Mouse (Mus musculus): Measurements from ENCODE around the gene Fkbp2. TPM values are rescaled to one million over a fixed set of nuclear protein-coding genes. Genes with fewer than 3 reads are reported as not detected.
A peak's percentile ranks its signal among the peaks of the same experiment; 100 is the strongest.
"Not testable (repeated sequence)": the region's sequence is repeated elsewhere in the genome, so short reads cannot be mapped to it uniquely, and the experiment has no call there.

The Fkbp2 gene
- polyA plus RNA-seq, 1 experiment from 2014 or later: 88.3 TPM

- Histone ChIP-seq H3K9ac (no peak overlapping the region), H3K27ac (replicated peaks) (no peak overlapping the region), H3K4me1 (replicated peaks) (peaks cover 27% of the 10 kb centered on the region), H3K9me3 (replicated peaks) (no peaks in the 10 kb centered on the region), H3K4me3 (replicated peaks) (no peak overlapping the region), H3K36me3 (replicated peaks) (peaks cover 68% of the 10 kb centered on the region), H3K27me3 (no peaks in the 10 kb centered on the region), H3K4me2 (no peak overlapping the region)
- ATAC-seq (ENCODE audit: insufficient read depth): no peak
- 89% methylated on average over 19 of the region's 19 CpGs for WGBS (ENCODE audit: insufficient replicate concordance)
Observed at GRCm38 (mm10) chr19:6999360-7000063, 19.2 kb upstream of the Fkbp2 start.

GRCm38 (mm10) chr19:6997721-6998290 lies 17.5 kb upstream of the Fkbp2 start:
- Histone ChIP-seq H3K4me1 (replicated peaks) (peaks cover 38% of the 10 kb centered on the region), H3K27ac (replicated peaks) (no peak overlapping the region), H3K36me3 (replicated peaks) (peaks cover 55% of the 10 kb centered on the region), H3K9ac (no peak overlapping the region), H3K4me3 (replicated peaks) (no peak overlapping the region), H3K27me3 (no peaks in the 10 kb centered on the region), H3K9me3 (replicated peaks) (no peaks in the 10 kb centered on the region), H3K4me2 (no peak overlapping the region)
- WGBS (ENCODE audit: insufficient replicate concordance): 76% methylated on average over 9 of the region's 9 CpGs
- no peak for ATAC-seq (ENCODE audit: insufficient read depth)

DNA sequence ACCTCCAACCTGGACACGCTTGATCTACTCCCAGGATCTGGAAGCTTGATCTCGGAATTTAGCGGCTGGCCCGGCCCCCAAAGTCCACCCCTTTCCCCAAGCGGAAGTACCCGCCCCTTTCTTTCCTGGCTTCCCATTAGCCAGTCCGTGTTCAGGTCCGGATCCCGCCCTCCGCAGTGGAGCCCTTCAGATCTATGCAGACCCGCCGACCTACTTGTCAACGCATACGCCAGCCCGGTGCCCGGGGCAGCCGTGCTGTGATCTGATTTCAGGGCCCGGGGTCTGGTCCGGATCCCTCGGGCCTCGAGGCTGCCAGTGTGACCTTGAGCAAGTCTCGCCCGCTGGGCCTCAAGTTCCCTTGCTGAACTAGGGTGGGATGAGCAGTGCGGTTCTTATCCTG lies 15.7 kb upstream of the Fkbp2 start, which contains the start of the genes Nudt22 and Trpt1:
Nudt22 (minus strand) TSS at position 112 of the 400 bp plus-strand sequence.
Trpt1 (plus strand) TSS at position 126 of the 400 bp plus-strand sequence.
- Histone ChIP-seq H3K27ac (replicated peaks) (peak within 1 kb of the TSS; percentile 67), H3K4me2 (peak within 1 kb of the TSS; percentile 92), H3K4me3 (replicated peaks) (peak within 1 kb of the TSS; percentile 67), H3K36me3 (replicated peaks) (peaks cover 37% of the 10 kb centered on the region), H3K9ac (peak within 1 kb of the TSS; percentile 67), H3K27me3 (no peaks in the 10 kb centered on the region), H3K4me1 (replicated peaks) (peaks cover 49% of the 10 kb centered on the region), H3K9me3 (replicated peaks) (no peaks in the 10 kb centered on the region)
- peak; percentile 63 for ATAC-seq (ENCODE audit: insufficient read depth)
- under 1% methylated on average over 24 of the region's 24 CpGs for WGBS (ENCODE audit: insufficient replicate concordance)

- Histone ChIP-seq H3K27ac (replicated peaks) (peak overlapping the region; percentile 67), H3K4me1 (replicated peaks) (peaks cover 49% of the 10 kb centered on the region), H3K27me3 (no peaks in the 10 kb centered on the region), H3K4me3 (replicated peaks) (peak overlapping the region; percentile 67), H3K9ac (peak overlapping the region; percentile 67), H3K9me3 (replicated peaks) (no peaks in the 10 kb centered on the region), H3K4me2 (peak overlapping the region; percentile 92), H3K36me3 (replicated peaks) (peaks cover 31% of the 10 kb centered on the region)
- ATAC-seq (ENCODE audit: insufficient read depth): no peak
- 46% methylated on average over 20 of the region's 21 CpGs for WGBS (ENCODE audit: insufficient replicate concordance)
Observed at GRCm38 (mm10) chr19:6995255-6995991, 15.1 kb upstream of the Fkbp2 start.

DNA sequence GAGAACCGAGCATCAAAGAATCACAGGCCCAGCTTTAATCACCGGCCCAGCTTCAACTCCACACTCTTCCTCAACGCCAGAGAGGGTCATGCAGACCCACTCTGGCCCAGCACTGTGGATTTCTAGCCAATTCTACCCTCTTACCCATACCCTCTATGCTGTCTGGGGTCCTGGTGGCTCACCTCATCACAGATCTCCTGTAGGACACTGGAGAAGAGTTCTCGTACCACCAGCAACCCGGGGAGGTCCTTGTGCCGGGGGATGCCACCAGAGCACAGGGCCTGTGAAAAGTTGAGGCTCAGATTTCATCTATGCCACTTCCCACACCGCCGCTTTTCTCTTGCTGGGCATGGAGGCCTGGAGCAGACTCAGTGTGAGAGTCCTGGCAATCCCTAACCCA lies 14.2 kb upstream of the Fkbp2 start:
- Histone ChIP-seq H3K27me3 (no peaks in the 10 kb centered on the region), H3K4me1 (replicated peaks) (peaks cover 54% of the 10 kb centered on the region), H3K4me3 (replicated peaks) (no peak overlapping the region), H3K9ac (0 out of 2 replicates have a peak overlapping the region, but pooled peaks have one; percentile 67), H3K4me2 (peak overlapping the region; percentile 92), H3K36me3 (replicated peaks) (peaks cover 22% of the 10 kb centered on the region), H3K27ac (replicated peaks) (no peak overlapping the region), H3K9me3 (replicated peaks) (no peaks in the 10 kb centered on the region)
- no peak for ATAC-seq (ENCODE audit: insufficient read depth)
- 82% methylated on average over 8 of the region's 8 CpGs for WGBS (ENCODE audit: insufficient replicate concordance)

- no peaks in the 10 kb centered on the region for H3K9me3 ChIP-seq (replicated peaks)
- no peaks in the 10 kb centered on the region for H3K27me3 ChIP-seq
- no peak for ATAC-seq (ENCODE audit: insufficient read depth)
- no peak overlapping the region for H3K4me3 ChIP-seq (replicated peaks)
- no peak overlapping the region for H3K4me2 ChIP-seq
- 79% methylated on average over 8 of the region's 8 CpGs for WGBS (ENCODE audit: insufficient replicate concordance)
- peaks cover 54% of the 10 kb centered on the region for H3K4me1 ChIP-seq (replicated peaks)
- H3K9ac ChIP-seq: no peak overlapping the region
- no peak overlapping the region for H3K27ac ChIP-seq (replicated peaks)
- peaks cover 17% of the 10 kb centered on the region for H3K36me3 ChIP-seq (replicated peaks)
Observed at GRCm38 (mm10) chr19:6994002-6994401, 13.7 kb upstream of the Fkbp2 start.

GRCm38 (mm10) chr19:6993011-6993770 lies 12.9 kb upstream of the Fkbp2 start:
- H3K4me1 ChIP-seq (replicated peaks): peaks cover 56% of the 10 kb centered on the region
- no peaks in the 10 kb centered on the region for H3K9me3 ChIP-seq (replicated peaks)
- H3K4me3 ChIP-seq (replicated peaks): peak overlapping the region; percentile 69
- H3K9ac ChIP-seq: peak overlapping the region; percentile 57
- H3K27ac ChIP-seq (replicated peaks): peak overlapping the region; percentile 64
- H3K27me3 ChIP-seq: no peaks in the 10 kb centered on the region
- peaks cover 9% of the 10 kb centered on the region for H3K36me3 ChIP-seq (replicated peaks)
- WGBS (ENCODE audit: insufficient replicate concordance): 64% methylated on average over 14 of the region's 14 CpGs
- peak overlapping the region; percentile 96 for H3K4me2 ChIP-seq
- ATAC-seq (ENCODE audit: insufficient read depth): 0 out of 2 replicates have a peak, but pooled peaks have one; percentile 1

DNA sequence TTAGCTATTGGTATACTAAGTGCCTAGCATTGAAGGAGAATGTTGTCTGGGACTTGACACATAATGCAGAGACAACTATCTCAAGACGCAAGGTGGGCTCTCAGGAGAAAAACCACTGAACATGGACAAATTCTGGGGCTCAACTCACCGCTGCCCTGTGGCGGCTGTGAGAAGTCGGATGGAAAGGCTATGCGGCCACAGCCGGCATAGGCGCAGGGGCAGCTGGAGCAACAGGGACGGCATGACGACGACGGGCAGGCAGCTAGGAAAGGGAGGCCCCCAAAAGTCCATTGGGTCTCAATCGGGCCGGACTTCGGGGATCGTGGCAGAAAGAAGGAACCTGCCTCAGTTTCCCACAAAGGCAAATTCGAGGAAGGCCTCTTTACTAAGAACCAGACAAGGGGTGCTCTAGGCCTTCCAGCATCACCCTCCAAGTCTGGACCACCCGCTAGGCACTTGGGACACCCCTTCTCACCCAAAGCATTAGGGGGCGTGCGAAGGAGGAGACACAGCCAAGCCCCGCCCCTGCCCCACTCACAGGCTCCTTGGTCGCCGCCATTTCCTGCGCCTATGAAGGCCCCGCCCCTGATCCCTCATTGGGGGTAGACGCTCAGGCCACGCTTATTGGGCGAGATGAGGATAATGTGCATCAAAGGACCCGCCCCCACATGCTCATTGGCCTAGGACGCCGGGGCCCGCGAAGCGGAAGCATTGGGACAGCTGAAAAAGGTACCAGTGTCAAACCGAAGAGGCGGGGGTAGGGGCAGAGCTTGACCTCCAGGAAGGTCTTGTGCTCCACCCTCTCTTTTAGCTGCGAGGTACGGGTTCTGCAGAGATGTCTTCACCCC lies 11.9 kb upstream of the Fkbp2 start, which contains the start of gene Dnajc4:
Dnajc4 (minus strand) TSS at position 562 of the 848 bp plus-strand sequence.
- Histone ChIP-seq H3K27ac (replicated peaks) (peak within 1 kb of the TSS; percentile 67), H3K4me1 (replicated peaks) (peaks cover 63% of the 10 kb centered on the region), H3K36me3 (replicated peaks) (no peaks in the 10 kb centered on the region; the same call in 1 of the 2 replicates), H3K4me3 (replicated peaks) (peak within 1 kb of the TSS; percentile 69), H3K4me2 (peak within 1 kb of the TSS; percentile 96), H3K27me3 (no peaks in the 10 kb centered on the region), H3K9me3 (replicated peaks) (no peaks in the 10 kb centered on the region), H3K9ac (peak within 1 kb of the TSS; percentile 73)
- WGBS (ENCODE audit: insufficient replicate concordance): 1% methylated on average over 37 of the region's 37 CpGs
- ATAC-seq (ENCODE audit: insufficient read depth): peak; percentile 92

GRCm38 (mm10) chr19:6991166-6991565 lies 10.9 kb upstream of the Fkbp2 start:
- not testable (repeated sequence) for H3K27ac ChIP-seq (replicated peaks); H3K9me3 ChIP-seq (replicated peaks); H3K4me3 ChIP-seq (replicated peaks); ATAC-seq (ENCODE audit: insufficient read depth); H3K36me3 ChIP-seq (replicated peaks); H3K9ac ChIP-seq; H3K27me3 ChIP-seq; H3K4me2 ChIP-seq
- 71% methylated on average over 6 of the region's 6 CpGs for WGBS (ENCODE audit: insufficient replicate concordance)
- peaks cover 66% of the 10 kb centered on the region for H3K4me1 ChIP-seq (replicated peaks)

- H3K4me1 ChIP-seq (replicated peaks): peaks cover 66% of the 10 kb centered on the region
Observed at GRCm38 (mm10) chr19:6990712-6991111, 10.4 kb upstream of the Fkbp2 start.

More at GRCm38 (mm10) chr19:6990712-6991111, 10.4 kb upstream of the Fkbp2 start:
- Histone ChIP-seq H3K9me3 (replicated peaks) (no peaks in the 10 kb centered on the region), H3K36me3 (replicated peaks) (peaks cover 1% of the 10 kb centered on the region; the same call in 1 of the 2 replicates), H3K9ac (no peak overlapping the region), H3K4me3 (replicated peaks) (no peak overlapping the region), H3K27me3 (no peaks in the 10 kb centered on the region), H3K4me2 (no peak overlapping the region), H3K27ac (replicated peaks) (no peak overlapping the region)
- ATAC-seq (ENCODE audit: insufficient read depth): no peak
- WGBS (ENCODE audit: insufficient replicate concordance): 81% methylated on average over 6 of the region's 6 CpGs
